9 mouse cellular contexts compared by ENCODE assay signal in the genomic region with DNA sequence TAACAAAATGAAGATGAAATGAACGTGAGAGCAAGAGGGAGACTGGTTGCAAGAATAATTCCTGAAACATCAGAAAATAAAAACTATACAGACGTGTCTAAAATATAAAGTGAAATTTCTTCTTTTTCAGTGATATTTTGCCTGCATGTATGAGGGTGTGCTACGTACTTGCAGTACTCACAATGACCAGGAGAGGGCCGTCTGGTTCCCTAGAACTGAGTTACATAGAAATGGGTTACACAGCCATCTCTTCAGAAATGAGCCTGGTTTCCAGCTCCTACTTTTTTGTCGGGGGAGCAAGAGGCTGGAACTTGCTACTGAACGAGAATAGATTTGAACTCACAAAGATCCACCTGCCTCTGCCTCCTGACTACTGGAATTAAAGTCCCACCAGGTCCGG. TPM values are rescaled to one million over a fixed set of nuclear protein-coding genes. Genes with fewer than 3 reads are reported as not detected.
DNase-seq lines count a peak whose midpoint lies in the region; ATAC-seq and TF ChIP-seq lines count a peak whose summit lies in the region.
"Had no signal": no experiment of that assay in that cellular context is flagged by ENCODE, and none has a peak within 500 bp of the region (broad histone marks: within the 10 kb centered on the region; RNA-seq: fewer than 3 reads in every experiment).

No protein-coding gene starts in this region.

- H3K4me3 ChIP-seq in gastrocnemius, adult 2 months, result no peak overlapping the region
- H3K4me3 ChIP-seq in lung, embryonic 14.5 days (ENCODE audit: low read depth, low read length), result no peak overlapping the region
- H3K4me3 ChIP-seq: hindbrain, embryonic 15.5 days had no signal

- H3K4me2 ChIP-seq in lung, embryonic 14.5 days, result no peak overlapping the region
- H3K4me2 ChIP-seq: hindbrain, embryonic 15.5 days had no signal

- intact Hi-C loops in gastrocnemius, adult 2 months (cut with DNase I), result loop anchor here (1.0 to 5.0 kb wide), 3 partner anchors 156 to 296 kb away; a partner anchor contains a TSS

- ATAC-seq in lung, embryonic 14.5 days (ENCODE audit: insufficient read depth), result no peak
- ATAC-seq in activated CD4-positive, CD25-positive, alpha-beta regulatory T cell, adult 4 months, result no peak

- H3K27ac ChIP-seq in gastrocnemius, adult 2 months, result no peak overlapping the region
- H3K27ac ChIP-seq in lung, embryonic 14.5 days (ENCODE audit: low read depth), result no peak overlapping the region
- H3K27ac ChIP-seq: hindbrain, embryonic 15.5 days had no signal

- no peaks in the 10 kb centered on the region for H3K9me3 ChIP-seq in lung, embryonic 14.5 days (ENCODE audit: low read depth, low read length)
- H3K9me3 ChIP-seq: hindbrain, embryonic 15.5 days had no signal

- WGBS in lung, embryonic 14.5 days, result 22% methylated on average over 7 of the region's 7 CpGs

- no peak overlapping the region for H3K9ac ChIP-seq in lung, embryonic 14.5 days
- H3K9ac ChIP-seq: hindbrain, embryonic 15.5 days had no signal

- H3K4me1 ChIP-seq in lung, embryonic 14.5 days (ENCODE audit: insufficient read depth), result no peaks in the 10 kb centered on the region
- H3K4me1 ChIP-seq: hindbrain, embryonic 15.5 days had no signal

- DNase-seq in CD4-positive helper T cell, adult 2 months (ENCODE audit: low read depth, low spot score), result peak; percentile 71
- DNase-seq in Muller cell, postnatal 12 days (ENCODE audit: inconsistent ontology term), result peak; percentile 11
- peak; percentile 69 to 82 for DNase-seq in cerebellum, postnatal 25 days
- DNase-seq in gastrocnemius, adult 2 months, result peak; percentile 72
- DNase-seq in layer of hippocampus, adult 11-12 months (ENCODE audit: low spot score), result peak; percentile 79
- peak; percentile 87 for DNase-seq in lung, embryonic 14.5 days
- DNase-seq in right cerebral cortex, postnatal 25 days, result peak; percentile 28

- no peaks in the 10 kb centered on the region for H3K27me3 ChIP-seq in lung, embryonic 14.5 days (ENCODE audit: insufficient read depth, low read length)
- H3K27me3 ChIP-seq: hindbrain, embryonic 15.5 days had no signal

- peak; percentile 80 for TF ChIP-seq CTCF in gastrocnemius, adult 2 months (IDR thresholded peaks at IDR 0.05)
- TF ChIP-seq CTCF in lung, embryonic 14.5 days (IDR thresholded peaks at IDR 0.05; ENCODE audit: low read depth), result peak; percentile 73

- H3K36me3 ChIP-seq in lung, embryonic 14.5 days (ENCODE audit: insufficient read depth), result no peaks in the 10 kb centered on the region
- H3K36me3 ChIP-seq: hindbrain, embryonic 15.5 days had no signal

RNA-seq across cellular contexts. Expression of a gene that starts 45.2 kb away (rescaled TPM):
- not detected for total RNA-seq in gastrocnemius, adult 2 months (2021)
- 0.81 and 1.2 TPM in 2 replicates for polyA plus RNA-seq in lung, embryonic 14.5 days (2014; fragmentation: Nextera tagmentation; extraction: Ambion mirVana)
- polyA plus RNA-seq in activated CD4-positive, CD25-positive, alpha-beta regulatory T cell, adult 4 months (2017; shearing (Covaris generic)), result not detected

Comparison
In these comparisons a context has a peak if more than half of its experiments do, and no peak if none do; other contexts are left out.
1. DNase-seq: peak in every context shown above with its lines; median percentile 87 in lung, embryonic 14.5 days; 79 in layer of hippocampus, adult 11-12 months; 76 in cerebellum, postnatal 25 days; 72 in gastrocnemius, adult 2 months; 71 in CD4-positive helper T cell, adult 2 months; 28 in right cerebral cortex, postnatal 25 days; 11 in Muller cell, postnatal 12 days.